Mouse (Mus musculus): Measurements from ENCODE around the gene Cln5. TPM values are rescaled to one million over a fixed set of nuclear protein-coding genes. Genes with fewer than 3 reads are reported as not detected.

Cln5 gene
- total RNA-seq, 2 experiments from 2014 or later: 20.6 to 20.8 TPM

GRCm38 (mm10) chr14:103112606-103113363, 42.8 kb downstream of the Cln5 start:
- DNase-seq: no peak

- no peak for DNase-seq
Measured at GRCm38 (mm10) chr14:103114994-103115670, 45.1 kb downstream of the Cln5 start.

- no peak for DNase-seq
Measured at GRCm38 (mm10) chr14:103125756-103126155, 55.7 kb downstream of the Cln5 start.

Other genes starting within 250 kb of the Cln5 start
- gene Kctd12, start 87.6 kb upstream of the Cln5 start, total RNA-seq (2021): 10 to 100 TPM; 55.1 to 55.2 TPM
- not detected for gene Acod1, start 23.2 kb upstream of the Cln5 start, total RNA-seq (2021)
- 10 to 100 TPM; 66.4 to 75.9 TPM for gene Fbxl3, start 29.4 kb downstream of the Cln5 start, total RNA-seq (2021)

All from adrenal gland, postnatal 10 days (tissue).